Comparison of ENCODE assay signal across 8 mouse cellular contexts in the genomic region with DNA sequence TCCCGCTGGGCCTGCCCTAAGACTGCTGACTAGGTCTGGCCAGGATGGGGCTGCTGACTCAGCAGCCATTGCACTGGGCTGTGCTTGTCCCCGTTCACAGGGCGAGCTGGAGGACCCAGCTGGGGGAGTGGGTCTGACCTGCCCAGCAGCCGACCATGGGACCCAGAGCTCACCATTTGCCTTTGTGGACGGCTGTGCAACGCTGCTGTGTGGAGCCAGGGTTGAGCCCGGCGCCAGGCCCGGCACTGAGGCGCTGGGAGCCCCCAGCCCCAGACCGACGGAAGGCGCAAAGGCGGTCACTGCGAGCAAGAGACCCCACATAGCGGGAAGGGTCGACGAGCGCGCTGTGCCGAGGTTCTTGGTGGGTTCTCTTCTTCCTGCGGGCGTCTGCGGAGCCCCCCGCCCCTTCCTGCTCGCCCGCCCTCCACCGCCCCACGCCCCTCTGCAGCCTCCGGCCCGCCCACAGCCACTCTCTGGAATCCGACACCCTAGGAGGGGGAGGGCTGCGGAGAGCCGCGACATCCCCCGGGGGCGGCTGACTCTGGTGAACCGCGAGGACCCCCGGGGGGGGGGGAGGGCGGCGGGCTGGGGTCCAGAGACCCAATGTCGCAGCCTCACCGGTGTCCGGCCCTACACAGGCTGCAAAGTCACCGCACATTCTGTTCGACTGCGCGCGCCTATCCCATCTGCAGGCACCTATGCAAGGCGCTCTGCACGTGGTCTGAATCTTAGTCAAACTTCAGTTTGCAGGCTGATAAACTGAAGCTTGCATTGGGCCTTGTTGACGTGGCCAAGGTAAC. TPM values are rescaled to one million over a fixed set of nuclear protein-coding genes. Genes with fewer than 3 reads are reported as not detected.
A peak's percentile ranks its signal among the peaks of the same experiment; 100 is the strongest.
DNase-seq lines count a peak whose midpoint lies in the region; ATAC-seq and TF ChIP-seq lines count a peak whose summit lies in the region.

A gene (minus strand): TSS at position 389 of the 800 bp plus-strand sequence.

- TF ChIP-seq CTCF in CH12.LX (conservative IDR thresholded peaks at IDR 0.05 in 1 of 2, IDR thresholded peaks at IDR 0.05 in 1 of 2; ENCODE audit: low read depth in 2 of 2, low read length in 2 of 2): no peak
- no peak for TF ChIP-seq CTCF in liver, adult 2 months (IDR thresholded peaks at IDR 0.05; ENCODE audit: low read depth, low read length)

- under 1% methylated on average over 49 of the region's 53 CpGs for WGBS in embryonic facial prominence, embryonic 13.5 days
- 6% methylated on average over 45 of the region's 53 CpGs for WGBS in liver, adult 2 months

- H3K4me1 ChIP-seq in CH12.LX (ENCODE audit: control insufficient read depth in 1 of 2, insufficient read depth in 2 of 2): peaks cover 0 to 5% of the 10 kb centered on the region in 2 experiments; a peak in 2 of 4 replicates
- peaks cover 25% of the 10 kb centered on the region for H3K4me1 ChIP-seq in embryonic facial prominence, embryonic 13.5 days
- H3K4me1 ChIP-seq in liver, adult 2 months (ENCODE audit: control insufficient read depth, insufficient read depth, low read length): no peaks in the 10 kb centered on the region

- H3K27me3 ChIP-seq in CH12.LX (replicated peaks): no peaks in the 10 kb centered on the region
- peaks cover 3% of the 10 kb centered on the region; the same call in 1 of the 2 replicates for H3K27me3 ChIP-seq in embryonic facial prominence, embryonic 13.5 days
- peaks cover 7% of the 10 kb centered on the region for H3K27me3 ChIP-seq in liver, adult 2 months (ENCODE audit: control insufficient read depth, insufficient read depth, low read length)

- H3K36me3 ChIP-seq in CH12.LX (replicated peaks in 1 of 2; ENCODE audit: control insufficient read depth in 1 of 2, insufficient read depth in 1 of 2, low read length in 1 of 2): no peaks in the 10 kb centered on the region
- peaks cover 35% of the 10 kb centered on the region for H3K36me3 ChIP-seq in embryonic facial prominence, embryonic 13.5 days
- H3K36me3 ChIP-seq in liver, adult 2 months (ENCODE audit: control insufficient read depth, insufficient read depth, low read length): no peaks in the 10 kb centered on the region

- dilution Hi-C loops in CH12.LX (cut with MboI; ENCODE audit: extremely low pct_ligation_motif_present, extremely low pct_unique_long_range_greater_than_20kb, low sequenced_read_pairs): no loop called here

- H3K4me3 ChIP-seq in CH12.LX (replicated peaks in 1 of 3; ENCODE audit: low read depth in 2 of 3, low read length in 2 of 3, poor library complexity in 1 of 3): no peak within 1 kb of the TSS
- peak within 1 kb of the TSS; percentile 72 for H3K4me3 ChIP-seq in embryonic facial prominence, embryonic 13.5 days
- H3K4me3 ChIP-seq in liver, adult 2 months (ENCODE audit: insufficient read depth, low read depth, low read length): peak within 1 kb of the TSS; percentile 45

- TF ChIP-seq EP300 in CH12.LX (IDR thresholded peaks at IDR 0.05; ENCODE audit: low read length): no peak

- H3K27ac ChIP-seq in CH12.LX (ENCODE audit: insufficient read depth, low read depth): no peak within 1 kb of the TSS
- H3K27ac ChIP-seq in embryonic facial prominence, embryonic 13.5 days: peak within 1 kb of the TSS; percentile 89
- H3K27ac ChIP-seq in liver, adult 2 months (replicated peaks; ENCODE audit: insufficient read depth, low read depth, low read length): no peak within 1 kb of the TSS

- DNase-seq in cerebellum, postnatal 10 days: peak; percentile 22 to 39
- DNase-seq in cerebellum, adult 9-11 months: no peak
- DNase-seq in CH12.LX (ENCODE audit: extremely low read depth): no peak
- DNase-seq in heart, postnatal 14 days: peak; percentile 36 to 53
- DNase-seq in liver, adult 2 months (ENCODE audit: extremely low read depth, low read depth, low spot score): no peak
- DNase-seq in ovary, postnatal 36 days (ENCODE audit: low spot score): peak; percentile 51
- DNase-seq in spleen, adult 18-20 months: no peak

- in situ Hi-C loops in CH12.LX (cut with MboI; ENCODE audit: low pct_ligation_motif_present, low pct_unique_long_range_greater_than_20kb, low sequenced_read_pairs): no loop called here

- ATAC-seq in embryonic facial prominence, embryonic 13.5 days (ENCODE audit: insufficient number of reproducible peaks, insufficient read depth, low FRiP score, low TSS enrichment, low read depth): peak; percentile 85

- intact Hi-C loops in heart, postnatal 14 days (cut with DNase I): no loop called here

- no peak for TF ChIP-seq POLR2A in CH12.LX (IDR thresholded peaks at IDR 0.05; ENCODE audit: low read depth, low read length)
- TF ChIP-seq POLR2A in liver, adult 2 months (IDR thresholded peaks at IDR 0.05; ENCODE audit: extremely low read depth, insufficient read depth, low read length): no peak

- no peak for TF ChIP-seq RAD21 in CH12.LX (IDR thresholded peaks at IDR 0.05; ENCODE audit: low read depth, low read length)

- no peaks in the 10 kb centered on the region for H3K9me3 ChIP-seq in CH12.LX (replicated peaks; ENCODE audit: low read length)
- no peaks in the 10 kb centered on the region for H3K9me3 ChIP-seq in embryonic facial prominence, embryonic 13.5 days

- no peak within 1 kb of the TSS for H3K9ac ChIP-seq in CH12.LX (ENCODE audit: insufficient read depth, low read depth)
- peak within 1 kb of the TSS; percentile 89 for H3K9ac ChIP-seq in embryonic facial prominence, embryonic 13.5 days
- peak within 1 kb of the TSS; percentile 57 for H3K9ac ChIP-seq in liver, adult 2 months (ENCODE audit: low read depth, low read length)

- H3K4me2 ChIP-seq in CH12.LX (ENCODE audit: insufficient read depth, low read depth, poor library complexity, severe bottlenecking): no peak within 1 kb of the TSS
- peak within 1 kb of the TSS; percentile 88 for H3K4me2 ChIP-seq in embryonic facial prominence, embryonic 13.5 days

- H3K79me2 ChIP-seq in CH12.LX (replicated peaks; ENCODE audit: control insufficient read depth, extremely low read depth, insufficient read depth, poor library complexity, severe bottlenecking): no peaks in the 10 kb centered on the region
- no peaks in the 10 kb centered on the region for H3K79me2 ChIP-seq in liver, adult 2 months (ENCODE audit: control insufficient read depth, insufficient read depth, low read length)

TF ChIP-seq in CH12.LX, 34 proteins besides CTCF, POLR2A, EP300 and RAD21:
- TF ChIP-seq HCFC1 (IDR thresholded peaks at IDR 0.05; ENCODE audit: low read depth, low read length) (no peak), MAFK (IDR thresholded peaks at IDR 0.05; ENCODE audit: insufficient replicate concordance, low read length) (peak; percentile 25; the same call in 1 of the 2 replicates), USF1 (IDR thresholded peaks at IDR 0.05; ENCODE audit: low read depth, low read length) (no peak)

RNA-seq across cellular contexts. Expression of the gene that starts here (rescaled TPM):
- total RNA-seq in CH12.LX (2012; rRNA removed) (0.08 and 0.13 TPM in 2 replicates), CH12.LX (2014; rRNA removed) (0.20 and 0.35 TPM in 2 replicates)
- polyA plus RNA-seq in CH12.LX (2012; ENCODE audit: insufficient read length, low read depth): 0.27 and 0.31 TPM in 2 replicates
- 110 and 133 TPM in 2 replicates for polyA plus RNA-seq in embryonic facial prominence, embryonic 13.5 days (2015; fragmentation: Nextera tagmentation; extraction: Ambion mirVana)
- 10 to 100 TPM in 1 of 2 experiments, 1 to 10 TPM in 1; 9.5 to 10.4 TPM for total RNA-seq in heart, postnatal 14 days (2021)
- 0.46 and 0.54 TPM in 2 replicates for total RNA-seq in liver, adult 2 months (2014; rRNA removed)
- 1.4 and 1.6 TPM in 2 replicates for polyA plus RNA-seq in liver, adult 2 months (2012; rRNA removed)

Comparison
In these comparisons a context has a peak if more than half of its experiments do, and no peak if none do; other contexts are left out.
1. RNA of the gene that starts here (polyA plus RNA-seq): 110 to 133 TPM in embryonic facial prominence, embryonic 13.5 days; 1.4 to 1.6 TPM in liver, adult 2 months and 0.27 to 0.31 TPM in CH12.LX; every median in the first group is over 10 times any median in the second.
2. DNase-seq: peak in cerebellum, postnatal 10 days (2 of 2), heart, postnatal 14 days (2 of 2) and ovary, postnatal 36 days (single experiment); none in cerebellum, adult 9-11 months (single experiment), CH12.LX (single experiment), liver, adult 2 months (single experiment) and spleen, adult 18-20 months (0 of 2).
3. H3K4me3 ChIP-seq: peak in embryonic facial prominence, embryonic 13.5 days (single experiment) and liver, adult 2 months (single experiment); none in CH12.LX (0 of 3).